Mouse (Mus musculus): Measurements from ENCODE around the gene St7.
"Not testable (repeated sequence)": the region's sequence is repeated elsewhere in the genome, so short reads cannot be mapped to it uniquely, and the experiment has no call there.

Gene St7

DNA sequence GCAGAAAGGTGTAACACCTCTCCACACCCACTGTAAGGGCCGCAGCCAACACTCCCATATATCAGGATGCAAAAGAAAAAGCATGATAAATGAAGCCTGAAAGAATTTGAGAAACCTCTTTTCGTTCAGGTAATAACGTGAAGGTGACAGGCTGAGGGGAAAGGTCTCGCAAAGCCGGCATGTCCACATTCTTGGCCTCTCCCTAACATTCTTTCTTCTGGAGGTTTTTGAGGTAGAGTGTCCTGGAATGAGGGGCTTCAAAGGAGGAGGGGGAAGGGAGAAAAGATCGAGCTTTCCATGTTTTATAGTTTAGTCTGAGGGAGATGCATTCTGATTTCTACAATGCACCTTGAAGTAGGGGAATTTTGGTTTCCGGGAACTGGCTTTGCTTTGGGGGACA, at the start of gene St7:
St7 (plus strand) TSS at position 287 of the 400 bp plus-strand sequence.
- no peak for ATAC-seq (ENCODE audit: low TSS enrichment)

DNA sequence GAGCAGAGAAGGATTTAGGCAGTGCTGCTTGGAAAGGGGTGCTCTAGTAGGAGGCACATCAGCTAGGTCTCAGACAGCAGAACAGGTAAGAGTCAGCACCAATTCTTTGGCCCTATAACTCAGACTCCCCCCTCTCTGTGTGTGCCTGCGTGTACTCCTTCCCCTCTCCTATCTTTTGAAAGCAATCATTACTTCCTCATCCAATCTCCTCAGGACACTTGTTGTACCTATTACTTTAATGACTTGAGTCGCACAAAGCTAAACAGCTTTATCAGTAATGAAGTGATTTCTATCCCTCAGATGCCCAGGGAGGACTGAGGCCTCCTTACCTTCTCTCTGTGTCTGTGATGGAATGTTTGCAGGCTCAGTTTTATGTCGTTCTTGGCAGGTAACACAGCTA, 46.6 kb upstream of the St7 start:
- no peak for ATAC-seq (ENCODE audit: low TSS enrichment)

DNA sequence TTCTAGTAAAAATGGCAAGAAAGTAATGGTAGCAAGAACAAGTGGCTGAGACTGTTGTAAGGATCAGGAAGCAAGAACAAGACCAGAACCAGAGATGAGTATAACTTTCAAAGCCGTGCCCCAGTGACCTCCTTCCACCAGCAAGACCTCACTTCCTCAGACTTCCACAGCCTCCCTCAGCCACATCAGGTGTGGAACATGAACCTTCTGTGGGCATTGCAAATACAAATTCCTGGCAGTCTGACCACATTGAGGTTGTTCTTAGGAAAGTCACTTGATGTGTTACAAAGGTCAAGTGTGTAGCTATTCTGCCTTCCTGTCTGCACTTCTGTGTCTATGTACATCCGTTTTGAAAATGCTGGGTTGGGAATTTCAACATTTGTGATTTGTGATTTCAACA, 40.6 kb upstream of the St7 start:
- no peak for ATAC-seq (ENCODE audit: low TSS enrichment)

DNA sequence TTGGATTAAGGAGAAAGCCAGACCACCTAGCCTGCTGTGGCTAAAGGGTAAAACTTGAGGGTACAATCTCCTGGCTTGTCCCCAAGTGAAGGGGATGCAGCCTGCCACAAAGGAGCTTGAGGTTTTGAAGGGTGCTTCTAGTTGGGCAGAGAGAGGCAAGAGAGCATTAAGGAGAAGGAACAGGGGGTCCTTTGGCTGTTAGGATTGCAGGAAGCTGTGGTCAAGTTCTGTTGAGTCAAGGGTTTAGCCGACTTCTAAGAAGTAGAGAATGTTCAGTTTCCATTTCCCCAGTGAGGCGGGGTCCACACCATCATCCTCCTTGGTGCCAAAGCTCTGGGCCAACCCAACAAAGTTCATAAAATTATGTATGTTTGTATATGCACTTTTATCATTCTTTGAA, 37.7 kb upstream of the St7 start:
- ATAC-seq (ENCODE audit: low TSS enrichment), result no peak

DNA sequence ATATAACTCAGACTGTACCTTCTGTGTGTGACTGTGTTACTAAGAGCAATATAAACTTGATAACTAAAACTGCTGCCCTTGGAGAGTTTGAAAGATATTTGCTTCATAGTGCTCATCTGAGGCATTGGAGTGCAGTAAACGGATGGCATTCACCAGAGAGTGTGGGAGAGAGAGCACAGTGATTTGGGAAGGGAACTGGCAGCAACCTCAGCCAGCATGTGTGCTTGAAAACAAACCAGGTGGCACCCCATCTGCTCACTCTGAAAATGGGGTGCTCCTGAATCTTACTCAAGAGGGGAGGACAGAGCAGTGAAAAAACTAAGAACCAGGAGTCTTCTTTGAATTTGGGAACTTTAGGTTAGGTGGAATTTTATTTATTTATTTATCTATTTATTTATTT, 35.4 kb upstream of the St7 start:
- peak; percentile 98 for ATAC-seq (ENCODE audit: low TSS enrichment)

DNA sequence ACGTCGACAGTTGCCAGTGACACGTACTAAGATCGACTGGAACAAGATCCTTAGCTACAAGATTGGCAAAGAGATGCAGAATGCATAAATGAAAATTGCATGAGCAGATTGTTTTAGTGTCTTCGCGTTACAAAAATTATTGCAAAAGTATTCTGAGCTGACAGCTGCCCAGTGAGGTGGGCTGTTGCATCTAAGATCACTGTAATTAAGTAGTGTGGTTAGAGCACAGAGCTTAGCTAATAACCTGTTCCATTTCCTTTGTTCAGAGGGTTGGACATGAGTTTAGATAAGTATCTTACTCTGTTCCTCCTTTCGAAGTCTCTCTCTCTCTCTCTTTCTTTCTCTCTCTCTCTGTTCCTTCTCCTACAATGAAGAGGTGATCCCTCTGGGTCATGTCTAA, 27.4 kb upstream of the St7 start:
- no peak for ATAC-seq (ENCODE audit: low TSS enrichment)

DNA sequence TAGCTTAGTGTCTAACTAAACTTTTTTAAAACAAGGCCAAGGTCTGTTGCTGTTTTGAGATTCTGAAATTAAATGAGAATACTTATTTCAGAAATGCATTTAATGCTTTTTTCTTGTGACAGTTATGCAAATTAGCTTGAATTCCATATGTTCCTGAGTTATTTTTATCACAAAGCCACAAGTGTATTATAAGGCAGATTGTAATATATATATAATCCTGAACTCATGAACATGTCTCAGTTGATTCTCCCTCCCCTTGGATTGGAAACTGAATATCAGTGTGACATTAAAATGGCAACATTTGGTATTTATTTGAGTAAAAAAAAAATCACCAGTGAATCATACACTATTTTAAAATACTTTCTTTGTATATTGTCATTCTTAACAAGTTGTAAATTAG, 26.7 kb upstream of the St7 start:
- ATAC-seq (ENCODE audit: low TSS enrichment), result peak; percentile 69

DNA sequence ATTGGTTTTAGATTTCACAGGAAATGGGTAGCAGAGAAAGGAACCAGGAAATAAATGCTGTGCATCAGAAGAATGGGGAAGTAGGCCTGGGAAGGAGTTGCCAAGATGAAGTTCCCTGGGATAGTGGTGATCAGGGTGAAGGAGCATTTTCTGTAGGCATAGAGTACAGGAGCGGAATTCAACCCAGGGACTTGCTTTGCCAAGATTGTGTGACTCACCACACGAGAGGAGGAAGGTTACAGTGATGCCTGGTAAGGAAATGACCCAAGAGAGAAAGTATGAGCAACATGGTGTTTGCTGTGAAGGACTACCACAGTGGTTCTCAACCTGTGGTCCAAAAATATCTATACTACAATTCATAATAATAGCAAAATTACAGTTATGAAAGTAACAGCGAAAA, 24.9 kb upstream of the St7 start:
- ATAC-seq (ENCODE audit: low TSS enrichment), result no peak

DNA sequence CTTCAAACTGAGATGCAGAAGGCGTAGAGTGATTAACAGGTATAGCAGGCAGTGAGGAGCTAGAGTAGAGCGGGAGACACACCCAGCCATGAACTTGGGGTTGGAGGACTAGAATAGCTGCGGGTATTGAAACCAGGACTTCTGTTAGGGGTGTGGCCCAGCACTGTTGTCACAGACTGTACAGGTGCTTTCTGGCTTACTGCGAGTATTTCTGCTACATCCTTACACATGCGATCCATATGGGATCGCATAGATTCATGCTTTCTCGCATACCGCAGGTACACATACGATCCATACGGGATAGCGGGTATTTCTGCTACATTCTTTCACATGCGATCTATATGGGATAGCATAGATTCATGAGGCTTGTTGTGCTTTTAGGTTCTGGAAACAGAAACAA, 24.4 kb upstream of the St7 start:
- no peak for ATAC-seq (ENCODE audit: low TSS enrichment)

DNA sequence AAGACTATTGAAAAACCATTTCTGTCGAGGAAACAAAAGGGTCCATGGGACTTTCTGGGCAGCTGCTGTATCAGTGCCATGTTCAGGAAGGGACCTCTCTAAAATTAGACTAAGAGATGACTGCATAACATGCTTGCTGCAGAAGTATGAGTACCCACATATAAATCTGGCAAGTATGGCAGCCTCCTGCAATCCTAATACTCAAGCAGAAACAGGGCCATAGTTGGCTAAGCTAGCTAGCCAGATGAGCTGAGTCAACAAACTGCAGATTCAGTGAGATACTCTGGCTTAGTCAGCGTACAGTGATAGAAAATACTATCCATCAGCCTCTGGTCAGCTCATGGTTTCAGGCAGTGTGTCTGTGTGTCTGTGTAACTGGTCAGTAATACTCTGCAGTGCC, 22.9 kb upstream of the St7 start:
- ATAC-seq (ENCODE audit: low TSS enrichment), result no peak

DNA sequence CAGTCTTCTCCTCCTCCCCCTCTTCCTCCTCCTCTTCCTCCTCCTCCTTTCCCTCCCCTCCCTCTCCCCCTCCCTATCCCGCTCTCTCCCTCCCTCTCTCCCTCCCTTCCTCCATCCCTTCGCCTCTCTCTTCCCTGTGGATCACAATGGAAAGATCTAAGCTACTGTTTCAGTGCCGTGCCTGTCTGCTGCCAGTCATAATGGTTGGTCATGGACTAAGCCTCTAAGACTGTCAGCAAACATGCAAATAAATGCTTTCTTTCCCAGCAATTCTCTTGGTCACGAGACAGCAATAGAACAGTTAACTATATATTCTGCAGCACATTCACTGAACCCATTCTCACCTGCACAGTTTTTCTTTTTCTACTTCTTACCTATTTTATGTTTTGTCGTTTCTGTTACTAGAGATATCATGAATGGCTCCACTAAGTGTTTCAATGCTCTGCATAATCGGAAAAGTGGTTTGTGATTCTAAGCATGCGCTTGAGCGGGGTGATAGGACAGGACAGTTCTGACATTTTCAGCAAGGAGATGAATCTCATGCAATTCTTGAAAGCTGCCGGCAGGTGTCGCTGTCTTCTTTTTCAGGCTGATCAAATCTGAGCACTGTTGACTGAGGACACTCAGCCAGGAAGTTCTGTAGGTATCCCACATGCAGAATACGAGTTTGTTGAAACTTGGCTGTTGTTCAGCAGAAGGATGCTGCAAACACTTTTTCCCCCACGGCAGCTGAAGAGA, 17.5 kb upstream of the St7 start:
- peak; percentile 89 for ATAC-seq (ENCODE audit: low TSS enrichment)

DNA sequence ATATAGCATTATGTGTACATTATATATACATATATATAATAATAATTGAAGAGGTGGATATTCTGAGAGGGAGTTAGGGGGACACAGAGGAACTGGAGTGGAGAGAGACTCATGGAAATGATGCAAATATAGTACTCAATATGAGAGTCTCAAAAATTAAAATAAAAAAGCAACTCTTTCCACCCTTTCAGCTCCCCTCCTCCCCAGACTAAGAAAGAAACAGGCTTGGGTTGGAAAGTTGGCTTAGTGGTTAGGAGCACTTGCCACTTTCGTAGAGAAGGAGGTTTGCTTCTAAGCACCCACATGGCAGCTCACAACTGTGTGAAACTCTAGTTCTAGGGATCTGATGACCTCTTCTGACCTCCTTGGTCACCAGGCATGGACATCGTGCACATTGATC, 15.7 kb upstream of the St7 start:
- ATAC-seq (ENCODE audit: low TSS enrichment), result no peak

DNA sequence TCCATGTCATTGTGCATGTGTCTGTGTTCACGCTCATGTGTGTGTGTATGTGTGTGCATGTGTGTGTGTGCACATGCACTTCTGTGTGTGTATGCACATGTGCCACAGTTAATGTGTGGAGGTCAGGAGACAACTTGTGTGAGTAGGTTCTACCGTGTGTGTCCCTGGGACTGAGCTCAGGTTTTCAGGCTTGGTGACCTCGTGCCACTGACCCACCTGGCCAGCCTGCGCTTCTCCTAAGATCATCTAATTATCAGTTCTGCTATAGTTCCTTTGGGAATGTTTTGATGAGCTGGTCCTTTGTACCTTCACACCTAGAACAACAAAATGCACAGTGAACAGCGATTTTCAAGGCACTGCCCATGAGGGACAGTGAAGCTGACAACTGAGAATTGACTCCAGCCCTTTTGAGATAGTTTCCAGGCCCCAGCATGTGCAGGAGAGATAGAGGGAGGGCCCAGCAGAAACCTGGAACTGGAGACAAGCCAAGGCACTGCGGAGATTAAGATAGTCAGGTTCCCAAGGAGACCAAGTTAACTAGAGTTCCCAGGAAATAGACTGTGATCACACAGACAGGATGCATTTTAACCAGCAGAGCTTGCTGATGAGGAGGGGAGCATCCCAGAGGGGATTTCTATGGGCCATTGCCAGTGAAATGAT, 12.3 kb upstream of the St7 start:
- ATAC-seq (ENCODE audit: low TSS enrichment), result no peak

DNA sequence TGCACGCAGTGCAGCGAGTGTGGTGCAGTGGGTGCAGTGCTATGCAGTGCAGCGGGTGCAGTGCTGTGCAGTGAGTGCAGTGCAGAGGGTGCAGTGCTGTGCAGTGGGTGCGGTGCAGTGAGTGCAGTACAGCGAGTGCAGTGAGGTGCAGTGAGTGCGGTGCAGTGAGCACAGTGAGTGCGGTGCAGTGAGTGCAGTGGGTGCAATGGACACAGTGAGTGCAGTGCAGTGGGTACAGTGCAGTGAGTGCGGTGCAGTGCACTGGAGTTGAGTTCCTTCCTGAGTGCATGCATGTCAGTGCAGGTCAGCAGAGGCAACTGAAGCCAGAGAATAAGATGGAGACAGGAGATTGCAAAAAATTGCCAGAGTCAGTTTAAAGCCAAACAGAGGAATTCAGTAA, 10.9 kb upstream of the St7 start:
- ATAC-seq (ENCODE audit: low TSS enrichment), result no peak

DNA sequence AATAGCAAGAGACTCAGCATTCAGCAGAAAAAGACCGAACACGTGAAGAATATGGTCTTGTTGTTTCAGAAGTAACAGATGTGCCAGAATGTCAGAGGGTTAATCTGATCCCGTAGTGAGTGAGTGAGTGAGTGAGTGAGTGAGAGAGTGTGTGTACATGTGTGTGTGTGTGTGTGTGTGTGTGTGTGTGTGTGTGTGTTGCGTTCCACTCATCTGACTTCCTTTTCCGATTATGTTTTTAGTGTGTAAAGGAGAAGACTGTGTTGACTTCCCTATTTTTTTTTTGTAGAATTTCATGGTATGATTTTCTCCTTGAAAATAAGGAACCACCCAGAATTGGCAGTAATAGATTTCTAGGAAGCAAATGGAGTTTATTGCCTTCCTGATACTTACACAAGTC, 4.1 kb upstream of the St7 start:
- no peak for ATAC-seq (ENCODE audit: low TSS enrichment)

DNA sequence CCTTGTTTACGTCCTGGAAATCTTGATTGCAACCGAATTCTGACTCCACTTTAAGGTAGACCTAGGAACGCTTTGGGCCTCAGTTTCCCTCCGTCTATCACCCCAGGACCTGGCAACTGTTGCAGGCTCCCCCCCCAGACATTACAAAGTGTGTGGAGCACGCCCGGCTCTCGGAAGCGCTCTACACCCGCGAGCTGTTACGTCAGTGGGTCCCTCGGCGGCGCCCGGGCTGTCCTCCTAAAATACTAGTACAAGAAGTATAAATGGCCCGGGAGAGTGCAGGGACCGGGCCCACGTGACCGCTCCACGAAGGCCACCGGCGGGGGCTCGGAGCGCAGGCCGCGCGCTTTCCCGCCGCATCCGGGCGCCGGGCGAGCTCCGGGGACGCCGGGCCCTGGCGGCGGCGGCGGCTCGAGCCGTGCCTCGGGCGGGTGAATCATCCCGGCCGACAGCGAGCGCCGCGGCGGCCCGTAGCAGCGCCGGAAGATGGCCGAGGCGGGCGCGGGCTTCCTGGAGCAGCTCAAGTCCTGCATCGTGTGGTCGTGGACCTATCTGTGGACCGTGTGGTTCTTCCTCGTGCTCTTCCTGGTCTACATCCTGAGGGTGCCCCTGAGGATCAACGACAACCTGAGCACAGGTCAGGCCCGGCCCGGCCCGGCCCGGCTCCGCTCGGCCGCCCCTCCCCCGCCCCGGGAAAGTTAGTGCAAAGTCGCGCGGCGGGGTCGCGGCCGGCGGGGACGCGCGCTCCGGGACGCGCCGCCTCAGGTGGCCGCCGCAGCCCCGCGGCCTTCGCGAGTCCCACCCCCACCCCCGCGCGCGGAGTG, 1.2 kb downstream of the St7 start:
- ATAC-seq (ENCODE audit: low TSS enrichment), result peak; percentile 72

DNA sequence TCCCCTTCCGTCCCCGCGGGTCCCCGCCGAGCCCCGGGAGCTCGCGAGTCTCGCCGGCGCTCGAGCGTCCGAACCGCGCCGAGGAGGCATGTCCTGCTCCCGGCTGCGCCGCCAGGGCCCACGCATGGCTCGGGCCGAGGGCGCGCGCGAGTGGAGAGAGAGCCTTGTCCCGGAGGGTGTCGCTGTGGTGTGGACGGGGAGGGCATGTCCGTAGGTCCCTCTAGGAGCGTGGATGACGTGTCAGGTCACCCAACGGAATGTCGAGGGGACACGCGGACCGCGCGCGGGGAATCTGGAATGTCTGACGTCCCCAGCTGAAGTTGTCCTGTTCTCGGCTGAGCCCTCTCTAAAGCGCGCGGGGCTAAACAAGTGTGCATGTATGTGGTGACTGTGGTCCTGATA, 1.8 kb downstream of the St7 start:
- ATAC-seq (ENCODE audit: low TSS enrichment), result peak; percentile 75

DNA sequence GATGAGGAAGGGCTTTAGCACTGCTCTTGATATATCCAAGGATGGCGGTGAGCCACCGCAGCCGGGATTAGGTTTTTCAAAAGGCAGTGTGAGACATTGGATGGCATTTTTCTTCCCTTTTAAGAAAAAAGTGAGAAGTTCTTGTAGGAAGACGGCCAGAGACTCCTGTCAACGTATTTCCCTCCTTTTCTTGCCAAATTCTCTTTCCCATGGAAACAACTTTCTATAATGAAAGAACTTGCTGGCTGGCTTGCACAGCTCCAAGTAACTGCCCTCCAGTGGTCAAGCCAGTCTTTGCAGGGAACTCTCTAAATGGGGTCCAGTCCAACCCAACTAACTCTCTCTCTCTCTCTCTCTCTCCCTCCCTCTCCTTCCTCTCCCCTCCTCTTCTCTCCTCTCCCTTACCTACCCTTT, 3.6 kb downstream of the St7 start:
- ATAC-seq (ENCODE audit: low TSS enrichment), result peak; percentile 78

DNA sequence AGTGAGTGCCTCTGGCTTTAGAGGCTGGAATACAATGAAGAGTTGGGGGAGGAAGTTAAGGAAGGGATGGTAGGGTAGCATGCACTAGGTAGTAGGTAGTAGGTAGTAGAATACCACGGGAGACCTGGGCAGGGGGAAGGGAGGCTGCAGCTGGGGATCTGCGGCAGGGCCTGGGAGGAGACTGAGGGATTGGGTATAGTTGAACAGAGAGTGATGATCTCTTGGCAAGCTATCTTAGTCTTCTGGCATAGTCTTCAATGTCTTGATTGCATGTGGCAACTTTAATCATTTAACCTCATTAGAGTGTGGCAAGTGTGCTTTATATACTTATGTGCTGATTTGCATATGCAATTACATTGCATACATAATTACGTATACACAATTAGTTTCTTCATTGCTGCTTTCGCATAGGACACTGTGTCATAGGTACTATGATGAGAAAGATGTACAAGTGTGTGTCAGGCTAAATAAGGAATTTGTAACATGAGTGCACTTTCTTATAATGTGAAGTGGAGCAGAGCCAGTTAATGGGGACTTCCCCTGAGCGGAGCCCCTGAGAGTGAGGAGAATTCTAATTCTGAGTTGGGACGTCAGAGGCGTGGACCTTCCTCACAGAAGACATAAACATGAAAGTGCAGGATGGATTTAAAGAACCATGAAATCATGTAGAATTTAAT, 8.3 kb downstream of the St7 start:
- ATAC-seq (ENCODE audit: low TSS enrichment), result no peak

DNA sequence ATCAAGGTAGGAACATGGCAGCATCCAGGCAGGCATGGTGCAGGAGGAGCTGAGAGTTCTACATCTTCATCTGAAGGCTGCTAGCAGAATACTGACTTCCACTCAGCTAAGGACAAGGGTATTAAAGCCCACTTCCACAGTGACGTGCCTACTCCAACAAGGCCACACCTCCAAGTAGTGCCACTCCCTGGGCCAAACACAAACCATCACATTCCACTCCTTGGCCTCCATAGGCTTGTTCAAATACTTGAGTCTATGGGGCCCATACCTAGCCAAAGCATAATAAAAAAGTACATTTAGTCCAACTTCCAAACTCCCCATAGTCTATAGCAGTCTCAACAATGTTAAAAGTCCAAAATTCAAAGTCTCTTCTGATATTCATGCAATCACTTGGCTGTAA, 11.3 kb downstream of the St7 start:
- not testable (repeated sequence) for ATAC-seq (ENCODE audit: low TSS enrichment)

DNA sequence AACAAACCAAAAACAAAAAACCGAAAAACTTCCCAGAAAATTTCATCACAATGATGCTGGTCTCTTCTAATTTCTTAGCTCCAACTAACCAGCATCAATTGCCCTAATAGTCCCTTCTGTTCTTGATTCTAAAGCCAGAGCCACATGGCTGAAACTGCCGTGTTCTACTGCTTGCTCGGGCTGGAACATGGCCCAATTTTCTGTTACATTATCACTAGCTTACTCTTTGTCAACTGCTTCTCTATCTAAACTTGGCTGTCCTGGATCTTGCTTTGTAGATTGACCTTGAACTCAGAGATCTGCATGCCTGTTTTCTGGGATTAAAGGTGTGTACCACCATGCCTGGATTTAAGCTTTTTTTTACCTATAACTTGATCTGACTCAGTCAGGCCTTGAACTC, 13.2 kb downstream of the St7 start:
- no peak for ATAC-seq (ENCODE audit: low TSS enrichment)

DNA sequence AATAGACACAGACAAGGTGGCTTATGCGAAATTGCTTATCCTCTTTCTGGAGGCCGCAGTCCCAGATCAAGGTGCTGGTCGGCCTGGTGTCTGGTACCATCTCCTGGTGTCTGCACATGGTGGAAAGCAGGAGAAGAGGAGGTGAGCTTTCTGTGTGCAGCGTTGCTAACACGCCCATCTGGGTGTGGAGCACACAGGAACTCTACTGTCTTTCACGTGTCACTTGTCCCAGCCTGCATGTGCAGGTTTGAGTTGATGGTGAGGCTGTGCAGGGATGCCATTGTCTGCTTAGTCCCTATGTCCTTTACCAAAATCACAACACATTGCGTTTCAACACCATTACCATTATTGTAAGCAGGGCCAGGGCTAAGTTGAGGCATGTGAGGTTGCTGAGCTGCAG, 26.2 kb downstream of the St7 start:
- no peak for ATAC-seq (ENCODE audit: low TSS enrichment)

All from frontal cortex, adult (tissue).